Mouse (Mus musculus): ENCODE measurements around the gene Phykpl. TPM values are rescaled to one million over a fixed set of nuclear protein-coding genes. Genes with fewer than 3 reads are reported as not detected.
"Not testable (repeated sequence)": the region's sequence is repeated elsewhere in the genome, so short reads cannot be mapped to it uniquely, and the experiment has no call there.

The Phykpl gene
- polyA plus RNA-seq, 1 experiment from 2014 or later, result 14.5 TPM

DNA sequence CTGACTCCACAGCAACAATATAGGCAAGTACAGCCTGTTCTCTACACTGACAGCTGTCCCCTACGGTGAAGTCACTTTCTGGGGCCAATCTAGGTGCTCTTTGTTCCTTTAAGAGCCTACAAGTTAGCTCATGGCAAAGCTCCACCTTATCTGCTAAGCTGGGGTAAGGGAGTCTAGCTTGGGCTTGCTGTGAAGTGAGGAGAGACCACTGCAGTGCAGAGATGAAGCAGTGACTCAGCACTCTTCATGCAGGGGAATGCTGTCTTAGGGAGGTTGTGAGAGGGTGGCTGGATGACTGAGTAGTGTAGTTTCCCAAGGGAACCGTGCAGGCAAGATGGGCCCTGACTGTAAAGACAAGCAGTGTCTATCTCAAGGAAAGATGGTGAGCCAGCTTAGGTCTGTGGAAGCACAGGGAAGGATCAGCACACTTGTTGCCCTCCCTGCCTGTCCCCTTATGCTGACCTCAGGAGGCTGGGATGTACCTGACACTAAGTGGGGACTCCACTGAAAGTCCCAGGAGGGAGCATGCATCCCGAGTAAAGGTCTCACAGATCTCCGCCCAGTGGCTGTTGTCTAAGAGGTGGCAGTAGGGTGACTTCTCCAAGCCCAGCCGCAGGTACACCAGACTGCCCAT, 40.7 kb downstream of the Phykpl start:
- H3K9ac ChIP-seq (replicated peaks), result no peak overlapping the region
- DNase-seq (no peak), ATAC-seq (peak; percentile 44; the same call in 1 of the 2 replicates)
- TF ChIP-seq EP300 (IDR thresholded peaks at IDR 0.05; ENCODE audit: low read depth) (no peak), CTCF (IDR thresholded peaks at IDR 0.05; ENCODE audit: low read depth) (no peak)
- H3K27me3 ChIP-seq (ENCODE audit: insufficient read depth, low read length), result no peaks in the 10 kb centered on the region
- no peak overlapping the region for H3K4me2 ChIP-seq (ENCODE audit: low read depth, low read length)
- no peak overlapping the region for H3K27ac ChIP-seq (ENCODE audit: low read depth)
- no peaks in the 10 kb centered on the region for H3K9me3 ChIP-seq (ENCODE audit: low read length)
- peaks cover 7% of the 10 kb centered on the region; the same call in 1 of the 2 replicates for H3K4me1 ChIP-seq (ENCODE audit: insufficient read depth)
- H3K4me3 ChIP-seq (ENCODE audit: low read depth, low read length), result no peak overlapping the region
- peaks cover 63% of the 10 kb centered on the region for H3K36me3 ChIP-seq (replicated peaks; ENCODE audit: insufficient read depth, low read length)
- WGBS (ENCODE audit: insufficient replicate concordance), result 71% methylated on average over 5 of the region's 5 CpGs

DNA sequence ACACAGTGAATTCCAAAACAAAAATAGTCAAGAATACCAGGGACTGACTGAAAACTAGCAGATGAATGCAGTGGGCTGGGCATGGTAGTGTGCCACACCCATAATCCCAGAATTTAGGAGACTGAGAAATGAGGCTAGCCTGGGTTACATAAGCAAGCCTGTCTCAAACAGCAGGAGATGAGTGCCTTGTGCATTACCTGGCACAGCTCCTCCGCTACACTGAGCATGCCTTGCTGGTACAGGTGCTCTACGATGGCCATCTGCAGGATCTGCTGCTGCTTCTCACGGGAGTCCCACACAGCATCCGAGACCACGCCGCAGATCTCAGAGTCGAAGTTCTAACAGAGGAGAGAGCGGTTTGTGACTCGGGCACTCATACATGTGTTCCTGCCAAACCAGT, 42.9 kb downstream of the Phykpl start:
- H3K4me3 ChIP-seq (ENCODE audit: low read depth, low read length), result no peak overlapping the region
- DNase-seq, result no peak
- 87% methylated on average over 9 of the region's 9 CpGs for WGBS (ENCODE audit: insufficient replicate concordance)
- ATAC-seq, result no peak
- no peaks in the 10 kb centered on the region for H3K27me3 ChIP-seq (ENCODE audit: insufficient read depth, low read length)
- no peak overlapping the region for H3K27ac ChIP-seq (ENCODE audit: low read depth)
- H3K9me3 ChIP-seq (ENCODE audit: low read length), result no peaks in the 10 kb centered on the region
- TF ChIP-seq EP300 (IDR thresholded peaks at IDR 0.05; ENCODE audit: low read depth), result no peak
- TF ChIP-seq CTCF (IDR thresholded peaks at IDR 0.05; ENCODE audit: low read depth), result no peak
- H3K36me3 ChIP-seq (replicated peaks; ENCODE audit: insufficient read depth, low read length), result peaks cover 62% of the 10 kb centered on the region
- no peak overlapping the region for H3K9ac ChIP-seq (replicated peaks)
- no peak overlapping the region for H3K4me2 ChIP-seq (ENCODE audit: low read depth, low read length)
- H3K4me1 ChIP-seq (ENCODE audit: insufficient read depth), result no peaks in the 10 kb centered on the region; the same call in 1 of the 2 replicates

DNA sequence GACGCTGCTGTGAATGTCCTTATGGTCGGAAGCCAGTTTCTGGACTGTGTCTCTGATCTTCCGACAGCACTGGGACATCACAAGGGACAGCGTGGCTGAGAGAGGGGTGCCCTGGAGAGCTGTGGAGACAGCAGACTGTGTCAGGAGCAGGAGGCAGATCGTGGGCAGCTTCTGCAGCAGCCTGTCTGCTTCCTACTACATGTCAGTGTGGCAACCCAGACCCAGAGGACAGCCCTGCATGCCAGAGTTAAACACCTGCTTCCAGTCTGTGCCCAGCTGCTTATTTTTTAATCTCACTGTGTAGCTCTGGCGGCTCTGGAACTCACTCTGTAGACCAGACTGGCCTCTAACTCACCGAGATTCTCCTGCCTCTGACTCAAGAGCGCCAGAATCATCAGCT, 43.4 kb downstream of the Phykpl start:
- Histone ChIP-seq H3K27me3 (ENCODE audit: insufficient read depth, low read length) (no peaks in the 10 kb centered on the region), H3K27ac (ENCODE audit: low read depth) (no peak overlapping the region), H3K4me1 (ENCODE audit: insufficient read depth) (no peaks in the 10 kb centered on the region; the same call in 1 of the 2 replicates), H3K4me2 (ENCODE audit: low read depth, low read length) (no peak overlapping the region), H3K9ac (replicated peaks) (no peak overlapping the region), H3K9me3 (ENCODE audit: low read length) (no peaks in the 10 kb centered on the region), H3K36me3 (replicated peaks; ENCODE audit: insufficient read depth, low read length) (peaks cover 61% of the 10 kb centered on the region), H3K4me3 (ENCODE audit: low read depth, low read length) (no peak overlapping the region)
- TF ChIP-seq CTCF (IDR thresholded peaks at IDR 0.05; ENCODE audit: low read depth) (no peak), EP300 (IDR thresholded peaks at IDR 0.05; ENCODE audit: low read depth) (no peak)
- no peak for DNase-seq
- WGBS (ENCODE audit: insufficient replicate concordance), result 90% methylated on average over 8 of the region's 8 CpGs
- no peak for ATAC-seq

DNA sequence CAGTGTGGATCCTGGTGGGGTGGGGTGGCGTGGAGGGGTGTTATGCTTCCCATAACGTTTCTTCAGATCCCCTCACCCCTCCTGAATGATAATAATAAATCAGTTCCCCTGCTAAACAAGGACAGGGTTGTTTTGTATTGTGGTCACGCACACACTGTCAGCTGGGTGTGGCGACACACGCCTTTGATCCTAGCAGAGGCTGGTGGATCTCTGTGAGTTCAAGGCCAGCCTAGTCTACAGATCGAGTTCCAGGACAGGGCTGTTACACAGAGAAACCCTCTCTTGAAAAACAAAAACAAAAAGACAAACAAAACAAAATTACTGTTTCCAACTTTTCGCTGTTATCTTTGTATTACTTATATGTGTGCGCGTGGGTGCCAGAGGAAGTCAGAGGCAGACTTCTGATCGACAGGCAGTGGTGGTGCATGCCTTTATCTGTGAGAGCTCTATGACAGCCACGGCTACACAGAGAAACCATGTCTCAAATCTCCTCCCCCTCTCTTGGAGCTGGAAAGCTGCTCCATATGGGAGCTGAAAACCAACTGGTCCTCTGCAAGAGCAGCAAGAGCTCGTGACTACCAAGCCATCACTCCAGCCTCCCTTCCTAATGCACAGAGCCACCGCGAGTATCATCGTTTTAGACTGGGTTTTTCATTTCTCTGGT, 45.2 kb downstream of the Phykpl start:
- ATAC-seq (no peak), DNase-seq (no peak)
- peaks cover 43% of the 10 kb centered on the region for H3K36me3 ChIP-seq (replicated peaks; ENCODE audit: insufficient read depth, low read length)
- WGBS (ENCODE audit: insufficient replicate concordance), result 60% methylated on average over 15 of the region's 15 CpGs
- no peak overlapping the region for H3K4me3 ChIP-seq (ENCODE audit: low read depth, low read length)
- H3K27ac ChIP-seq (ENCODE audit: low read depth), result no peak overlapping the region
- no peak overlapping the region for H3K4me2 ChIP-seq (ENCODE audit: low read depth, low read length)
- no peaks in the 10 kb centered on the region for H3K9me3 ChIP-seq (ENCODE audit: low read length)
- no peaks in the 10 kb centered on the region; the same call in none of the 2 replicates for H3K4me1 ChIP-seq (ENCODE audit: insufficient read depth)
- TF ChIP-seq EP300 (IDR thresholded peaks at IDR 0.05; ENCODE audit: low read depth), result no peak
- TF ChIP-seq CTCF (IDR thresholded peaks at IDR 0.05; ENCODE audit: low read depth), result no peak
- no peaks in the 10 kb centered on the region for H3K27me3 ChIP-seq (ENCODE audit: insufficient read depth, low read length)
- H3K9ac ChIP-seq (replicated peaks), result no peak overlapping the region

DNA sequence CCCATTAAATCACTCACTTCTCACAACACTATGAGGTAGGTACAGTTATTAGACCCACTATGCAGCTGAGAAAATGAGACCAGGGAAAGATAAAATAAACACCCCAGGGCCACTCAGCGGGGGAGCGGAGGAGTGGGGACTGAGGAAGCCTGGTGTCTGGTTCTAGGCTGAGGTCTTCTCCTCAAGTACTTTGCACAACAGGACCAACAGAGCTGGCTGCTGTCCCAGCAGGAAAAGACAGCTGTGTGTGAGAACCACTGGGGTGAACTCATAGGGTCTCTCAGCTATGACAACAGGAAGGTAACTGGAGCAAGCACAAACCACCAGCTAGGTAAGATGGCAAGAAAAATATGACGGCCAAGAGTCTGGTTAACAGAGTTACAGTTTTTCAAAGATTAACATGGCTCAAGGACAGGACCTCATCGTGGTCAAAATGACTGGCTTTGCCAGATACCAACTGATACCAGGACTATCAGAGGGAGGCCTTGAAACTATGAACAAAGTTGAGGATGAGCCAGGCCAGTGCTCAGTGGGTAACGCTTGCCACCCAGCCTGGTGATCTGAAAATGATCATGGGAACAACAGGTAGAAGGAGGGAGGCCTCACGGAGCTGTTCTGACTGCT, 47.7 kb downstream of the Phykpl start:
- Histone ChIP-seq H3K27ac (ENCODE audit: low read depth) (no peak overlapping the region), H3K36me3 (replicated peaks; ENCODE audit: insufficient read depth, low read length) (peaks cover 23% of the 10 kb centered on the region), H3K4me1 (ENCODE audit: insufficient read depth) (peaks cover 11% of the 10 kb centered on the region), H3K9me3 (ENCODE audit: low read length) (no peaks in the 10 kb centered on the region), H3K9ac (replicated peaks) (0 out of 2 replicates have a peak overlapping the region, but pooled peaks have one; percentile 11), H3K4me3 (ENCODE audit: low read depth, low read length) (no peak overlapping the region), H3K27me3 (ENCODE audit: insufficient read depth, low read length) (no peaks in the 10 kb centered on the region), H3K4me2 (ENCODE audit: low read depth, low read length) (no peak overlapping the region)
- ATAC-seq (no peak), DNase-seq (no peak)
- TF ChIP-seq EP300 (IDR thresholded peaks at IDR 0.05; ENCODE audit: low read depth), result no peak
- no peak for TF ChIP-seq CTCF (IDR thresholded peaks at IDR 0.05; ENCODE audit: low read depth)
- WGBS (ENCODE audit: insufficient replicate concordance), result 67% methylated on average over 6 of the region's 6 CpGs

DNA sequence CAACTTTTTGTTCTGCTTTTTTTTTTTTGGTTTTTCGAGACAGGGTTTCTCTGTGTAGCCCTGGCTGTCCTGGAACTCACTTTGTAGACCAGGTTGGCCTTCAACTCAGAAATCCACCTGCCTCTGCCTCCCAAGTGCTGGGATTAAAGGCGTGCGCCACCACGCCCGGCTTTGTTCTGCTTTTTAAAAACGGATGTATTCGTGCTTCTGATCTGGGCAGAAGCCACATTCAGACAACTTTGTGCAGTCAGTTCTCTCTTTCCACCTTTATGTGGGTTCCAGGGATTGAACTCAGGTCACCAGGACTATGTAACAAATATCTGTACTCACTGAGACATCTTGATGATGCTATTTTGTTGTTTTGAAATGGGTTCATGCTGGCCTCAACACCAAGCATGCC, 48.6 kb downstream of the Phykpl start:
- not testable (repeated sequence) for DNase-seq; ATAC-seq; H3K9me3 ChIP-seq (ENCODE audit: low read length); H3K4me3 ChIP-seq (ENCODE audit: low read depth, low read length); H3K4me2 ChIP-seq (ENCODE audit: low read depth, low read length); H3K9ac ChIP-seq (replicated peaks); H3K27me3 ChIP-seq (ENCODE audit: insufficient read depth, low read length)
- Histone ChIP-seq H3K4me1 (ENCODE audit: insufficient read depth) (peaks cover 16% of the 10 kb centered on the region), H3K27ac (ENCODE audit: low read depth) (0 out of 2 replicates have a peak overlapping the region, but pooled peaks have one; percentile 11), H3K36me3 (replicated peaks; ENCODE audit: insufficient read depth, low read length) (peaks cover 17% of the 10 kb centered on the region)
- 60% methylated on average over 7 of the region's 7 CpGs for WGBS (ENCODE audit: insufficient replicate concordance)
